ENCODE assay signal across 8 mouse cellular contexts in the genomic region with DNA sequence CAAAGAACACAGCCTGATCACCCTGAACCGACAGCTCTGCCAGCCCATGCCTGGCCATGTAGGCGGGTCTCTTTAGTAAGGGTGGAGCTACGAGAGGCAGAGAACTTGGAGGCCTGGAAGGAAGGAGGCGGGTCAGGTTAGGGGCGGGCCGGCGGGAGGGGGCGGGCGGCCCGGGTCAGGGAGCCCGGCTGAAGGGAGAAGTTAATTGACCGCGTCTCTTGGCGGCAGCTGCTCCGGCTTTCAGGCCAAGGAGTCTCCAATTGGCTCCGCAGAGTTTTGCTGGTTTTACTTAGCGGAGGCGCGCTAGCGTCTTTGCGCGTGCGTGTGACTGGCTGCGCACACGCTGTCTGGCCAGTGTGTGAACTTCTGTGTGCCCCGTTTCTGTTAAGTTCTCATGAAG. TPM values are rescaled to one million over a fixed set of nuclear protein-coding genes. Genes with fewer than 3 reads are reported as not detected.
DNase-seq lines count a peak whose midpoint lies in the region; ATAC-seq and TF ChIP-seq lines count a peak whose summit lies in the region.

No protein-coding gene starts in this region.

- H3K4me1 ChIP-seq in CH12.LX (ENCODE audit: control insufficient read depth in 1 of 2, insufficient read depth in 2 of 2): peaks cover 8 to 32% of the 10 kb centered on the region in 2 experiments
- H3K4me1 ChIP-seq in forebrain, embryonic 11.5 days (replicated peaks; ENCODE audit: control insufficient read depth, insufficient read depth, low read length): peaks cover 4% of the 10 kb centered on the region

- peak; percentile 83 for DNase-seq in CH12.LX (ENCODE audit: extremely low read depth)
- DNase-seq in adrenal gland, adult 18-20 months (ENCODE audit: low spot score in 2 of 2): peak; percentile 59 to 67
- peak; percentile 88 for DNase-seq in forebrain, embryonic 11.5 days (ENCODE audit: low spot score)
- peak; percentile 73 for DNase-seq in heart, postnatal 25 days (ENCODE audit: low spot score)
- DNase-seq in large intestine, adult 2 months (ENCODE audit: low read depth, low spot score): peak; percentile 57
- DNase-seq in right cerebral cortex, adult 18-20 months: peak; percentile 50

- WGBS in forebrain, embryonic 11.5 days: 0% methylated on average over 25 of the region's 26 CpGs
- WGBS in large intestine, adult 2 months: under 1% methylated on average over 26 of the region's 26 CpGs

- TF ChIP-seq EP300 in CH12.LX (IDR thresholded peaks at IDR 0.05; ENCODE audit: low read length): no peak

- TF ChIP-seq CTCF in CH12.LX (conservative IDR thresholded peaks at IDR 0.05 in 1 of 2, IDR thresholded peaks at IDR 0.05 in 1 of 2; ENCODE audit: low read depth in 2 of 2, low read length in 2 of 2): no peak

- in situ Hi-C loops in CH12.LX (cut with MboI; ENCODE audit: low pct_ligation_motif_present, low pct_unique_long_range_greater_than_20kb, low sequenced_read_pairs): no loop called here

- TF ChIP-seq POLR2A in CH12.LX (IDR thresholded peaks at IDR 0.05; ENCODE audit: low read depth, low read length): peak; percentile 62

- peaks cover 47% of the 10 kb centered on the region for H3K27me3 ChIP-seq in CH12.LX (replicated peaks)
- H3K27me3 ChIP-seq in forebrain, embryonic 11.5 days (ENCODE audit: control insufficient read depth, insufficient read depth, low read length): peaks cover 11% of the 10 kb centered on the region

- ATAC-seq in forebrain, embryonic 11.5 days (replicated peaks; ENCODE audit: low FRiP score): peak; percentile 90
- peak; percentile 84 for ATAC-seq in megakaryocyte, adult 5-6 weeks (ENCODE audit: poor library complexity, severe bottlenecking)
- ATAC-seq in erythroid progenitor cell, adult 5-6 weeks (replicated peaks; ENCODE audit: low FRiP score, poor library complexity, severe bottlenecking): no peak

- dilution Hi-C loops in CH12.LX (cut with MboI; ENCODE audit: extremely low pct_ligation_motif_present, extremely low pct_unique_long_range_greater_than_20kb, low sequenced_read_pairs): no loop called here

- no peak overlapping the region for H3K27ac ChIP-seq in CH12.LX (ENCODE audit: insufficient read depth, low read depth)
- H3K27ac ChIP-seq in forebrain, embryonic 11.5 days (ENCODE audit: low read depth, low read length): no peak overlapping the region

- no peaks in the 10 kb centered on the region for H3K79me2 ChIP-seq in CH12.LX (replicated peaks; ENCODE audit: control insufficient read depth, extremely low read depth, insufficient read depth, poor library complexity, severe bottlenecking)

- H3K4me3 ChIP-seq in CH12.LX (replicated peaks in 1 of 3; ENCODE audit: low read depth in 2 of 3, low read length in 2 of 3, poor library complexity in 1 of 3): peak overlapping the region; percentile 28 to 45 (median 39)
- H3K4me3 ChIP-seq in forebrain, embryonic 11.5 days (ENCODE audit: low read depth, low read length): peak overlapping the region; percentile 36

- no peak for TF ChIP-seq RAD21 in CH12.LX (IDR thresholded peaks at IDR 0.05; ENCODE audit: low read depth, low read length)

- intact Hi-C loops in heart, postnatal 25 days (cut with DNase I): loop anchor here (5.0 kb wide), 1 partner anchor 45 kb away; no protein-coding TSS in a partner anchor

- peak overlapping the region; percentile 12; the same call in 1 of the 2 replicates for H3K9ac ChIP-seq in CH12.LX (ENCODE audit: insufficient read depth, low read depth)
- peak overlapping the region; percentile 45; the same call in 1 of the 2 replicates for H3K9ac ChIP-seq in forebrain, embryonic 11.5 days (ENCODE audit: low read length)

- peak overlapping the region; percentile 88 for H3K4me2 ChIP-seq in CH12.LX (ENCODE audit: insufficient read depth, low read depth, poor library complexity, severe bottlenecking)
- H3K4me2 ChIP-seq in forebrain, embryonic 11.5 days (ENCODE audit: low read depth, low read length, severe bottlenecking): peak overlapping the region; percentile 62

- H3K36me3 ChIP-seq in CH12.LX (replicated peaks in 1 of 2; ENCODE audit: control insufficient read depth in 1 of 2, insufficient read depth in 1 of 2, low read length in 1 of 2): no peaks in the 10 kb centered on the region
- H3K36me3 ChIP-seq in forebrain, embryonic 11.5 days (ENCODE audit: control insufficient read depth, insufficient read depth, low read length): no peaks in the 10 kb centered on the region

- H3K9me3 ChIP-seq in CH12.LX (replicated peaks; ENCODE audit: low read length): no peaks in the 10 kb centered on the region
- no peaks in the 10 kb centered on the region for H3K9me3 ChIP-seq in forebrain, embryonic 11.5 days (ENCODE audit: control insufficient read depth, low read length)

TF ChIP-seq in CH12.LX, 34 proteins besides CTCF, POLR2A, EP300 and RAD21:
- TF ChIP-seq USF1 (IDR thresholded peaks at IDR 0.05; ENCODE audit: low read depth, low read length) (no peak), KAT2A (IDR thresholded peaks at IDR 0.05; ENCODE audit: insufficient replicate concordance, low read length) (no peak), SIN3A (IDR thresholded peaks at IDR 0.05; ENCODE audit: low read length) (no peak), NELFE (IDR thresholded peaks at IDR 0.05; ENCODE audit: low read depth, low read length) (peak; percentile 49; the same call in 1 of the 2 replicates), JUN (IDR thresholded peaks at IDR 0.05; ENCODE audit: insufficient read depth, low read depth, low read length) (no peak), POLR2AphosphoS2 (IDR thresholded peaks at IDR 0.05; ENCODE audit: low read depth, low read length) (no peak), RCOR1 (conservative IDR thresholded peaks at IDR 0.05; ENCODE audit: low read depth, low read length) (no peak), NRF1 (IDR thresholded peaks at IDR 0.05; ENCODE audit: low read depth, low read length) (peak; percentile 84), JUND (conservative IDR thresholded peaks at IDR 0.05; ENCODE audit: low read depth, low read length) (no peak), MAX (IDR thresholded peaks at IDR 0.05; ENCODE audit: low read length) (no peak), ZKSCAN1 (IDR thresholded peaks at IDR 0.05; ENCODE audit: borderline replicate concordance, low read depth, low read length) (no peak), ZNF384 (IDR thresholded peaks at IDR 0.05; ENCODE audit: low read depth, low read length) (no peak), TBP (conservative IDR thresholded peaks at IDR 0.05; ENCODE audit: low read depth, low read length) (no peak), MXI1 (IDR thresholded peaks at IDR 0.05; ENCODE audit: low read depth, low read length) (no peak), USF2 (conservative IDR thresholded peaks at IDR 0.05; ENCODE audit: low read depth, low read length) (no peak)

RNA-seq across cellular contexts. Expression of gene Myl3, which starts 9.0 kb away (rescaled TPM):
- total RNA-seq in CH12.LX (2012; rRNA removed) (not detected in 2 replicates), CH12.LX (2014; rRNA removed) (not detected in 2 replicates)
- not detected in 2 replicates for polyA plus RNA-seq in CH12.LX (2012; ENCODE audit: insufficient read length, low read depth)
- 1 to 10 TPM in 1 of 2 experiments, under 1 TPM in 1; 0.93 to 4.1 TPM for total RNA-seq in adrenal gland, adult 18-20 months (2021)
- polyA plus RNA-seq in forebrain, embryonic 11.5 days (2014; fragmentation: Nextera tagmentation; extraction: Ambion mirVana): 0.92 TPM in 1 of 2 replicates, not detected in the other
- over 10,000 TPM; 11,742 to 12,072 TPM for total RNA-seq in heart, postnatal 25 days (2021)
- 0.17 TPM in 1 of 2 replicates, not detected in the other for polyA plus RNA-seq in large intestine, adult 2 months (2012; rRNA removed)
- total RNA-seq in megakaryocyte, adult 5-6 weeks (2015): not detected in 2 replicates
- not detected in 2 replicates for total RNA-seq in megakaryocyte, adult 5-6 weeks (2017)
- total RNA-seq in erythroid progenitor cell, adult 5-6 weeks (2015; ENCODE audit: low replicate concordance): not detected in 2 replicates
- total RNA-seq in erythroid progenitor cell, adult 5-6 weeks (2017; ENCODE audit: low replicate concordance): not detected in 2 replicates

RNA-seq across cellular contexts. Expression of gene Pth1r, which starts 14.3 kb away (rescaled TPM):
- total RNA-seq in CH12.LX (2012; rRNA removed) (0.34 and 0.76 TPM in 2 replicates), CH12.LX (2014; rRNA removed) (not detected in 2 replicates)
- polyA plus RNA-seq in CH12.LX (2012; ENCODE audit: insufficient read length, low read depth): 0.10 and 0.35 TPM in 2 replicates
- 10 to 100 TPM; 11.3 to 34.2 TPM for total RNA-seq in adrenal gland, adult 18-20 months (2021)
- 19.5 and 21.3 TPM in 2 replicates for polyA plus RNA-seq in forebrain, embryonic 11.5 days (2014; fragmentation: Nextera tagmentation; extraction: Ambion mirVana)
- 1 to 10 TPM; 7.6 to 7.9 TPM for total RNA-seq in heart, postnatal 25 days (2021)
- polyA plus RNA-seq in large intestine, adult 2 months (2012; rRNA removed): 7.9 and 8.8 TPM in 2 replicates
- not detected in 2 replicates for total RNA-seq in megakaryocyte, adult 5-6 weeks (2015)
- 0.77 TPM in 1 of 2 replicates, not detected in the other for total RNA-seq in megakaryocyte, adult 5-6 weeks (2017)
- 1.3 TPM in 1 of 2 replicates, not detected in the other for total RNA-seq in erythroid progenitor cell, adult 5-6 weeks (2015; ENCODE audit: low replicate concordance)
- 0.77 TPM in 1 of 2 replicates, not detected in the other for total RNA-seq in erythroid progenitor cell, adult 5-6 weeks (2017; ENCODE audit: low replicate concordance)

Comparison
In these comparisons a context has a peak if more than half of its experiments do, and no peak if none do; other contexts are left out.
1. RNA of gene Myl3, which starts 9.0 kb away (total RNA-seq): 11,742 to 12,072 TPM in heart, postnatal 25 days; 0.93 to 4.1 TPM in adrenal gland, adult 18-20 months, not detected in CH12.LX, not detected in megakaryocyte, adult 5-6 weeks and not detected in erythroid progenitor cell, adult 5-6 weeks; every median in the first group is over 1,000 times any median in the second.
2. Peak in every context shown above with its lines, with median percentiles within 50 percentile points of each other: DNase-seq.